ENCODE assay signal across 15 mouse cellular contexts in the genomic region with DNA sequence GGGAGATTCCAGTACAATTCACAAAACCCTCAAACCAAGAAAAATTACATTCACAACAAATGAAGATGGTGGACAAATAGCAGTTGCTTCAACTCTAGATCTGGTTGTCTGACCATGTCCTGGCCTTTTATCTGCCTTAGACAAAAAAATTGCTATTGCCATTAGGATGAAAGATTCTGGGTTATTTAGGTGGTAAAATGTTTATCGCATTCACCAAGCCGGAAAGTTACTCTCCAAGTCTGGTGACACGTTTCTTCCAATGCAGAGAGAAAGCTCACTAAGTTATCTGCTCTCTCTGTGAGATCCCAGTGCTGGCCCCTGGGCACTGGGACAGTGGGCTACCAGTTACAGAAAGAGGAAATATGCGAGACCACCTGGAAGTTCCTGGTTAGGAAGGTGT.
"Had no signal": no experiment of that assay in that cellular context is flagged by ENCODE, and none has a peak within 500 bp of the region (broad histone marks: within the 10 kb centered on the region; RNA-seq: fewer than 3 reads in every experiment).

No protein-coding gene starts in this region.

- ATAC-seq: lung, postnatal 0 days; midbrain, embryonic 13.5 days; midbrain, embryonic 15.5 days had no signal

- H3K4me2 ChIP-seq: lung, embryonic 15.5 days; midbrain, embryonic 11.5 days; midbrain, embryonic 13.5 days; midbrain, embryonic 15.5 days; neural tube, embryonic 12.5 days; stomach, embryonic 15.5 days had no signal

- H3K27ac ChIP-seq: midbrain, embryonic 13.5 days; midbrain, embryonic 15.5 days; neural tube, embryonic 12.5 days; stomach, embryonic 15.5 days; stomach, postnatal 0 days had no signal

- H3K36me3 ChIP-seq: lung, embryonic 15.5 days; midbrain, embryonic 13.5 days; midbrain, embryonic 15.5 days; neural tube, embryonic 12.5 days; stomach, embryonic 15.5 days had no signal

- DNase-seq: lung, postnatal 14 days; lung, postnatal 36 days; right cerebral cortex, postnatal 14 days; thymus, adult 2 months; thymus, postnatal 25 days; thymus, postnatal 4 days had no signal

- H3K9ac ChIP-seq: lung, embryonic 15.5 days; midbrain, embryonic 13.5 days; midbrain, embryonic 15.5 days; neural tube, embryonic 12.5 days; stomach, embryonic 15.5 days had no signal

- H3K4me3 ChIP-seq: lung, embryonic 15.5 days; midbrain, embryonic 13.5 days; midbrain, embryonic 15.5 days; neural tube, embryonic 12.5 days; stomach, embryonic 15.5 days had no signal

- H3K27me3 ChIP-seq: lung, embryonic 15.5 days; megakaryocyte, embryonic 14.5 days; midbrain, embryonic 13.5 days; midbrain, embryonic 15.5 days; neural tube, embryonic 12.5 days; stomach, embryonic 15.5 days had no signal

- H3K9me3 ChIP-seq: lung, embryonic 15.5 days; megakaryocyte, embryonic 14.5 days; midbrain, embryonic 13.5 days; midbrain, embryonic 15.5 days; neural tube, embryonic 12.5 days; stomach, embryonic 15.5 days had no signal
